15 mouse cellular contexts compared by ENCODE assay signal in the genomic region with DNA sequence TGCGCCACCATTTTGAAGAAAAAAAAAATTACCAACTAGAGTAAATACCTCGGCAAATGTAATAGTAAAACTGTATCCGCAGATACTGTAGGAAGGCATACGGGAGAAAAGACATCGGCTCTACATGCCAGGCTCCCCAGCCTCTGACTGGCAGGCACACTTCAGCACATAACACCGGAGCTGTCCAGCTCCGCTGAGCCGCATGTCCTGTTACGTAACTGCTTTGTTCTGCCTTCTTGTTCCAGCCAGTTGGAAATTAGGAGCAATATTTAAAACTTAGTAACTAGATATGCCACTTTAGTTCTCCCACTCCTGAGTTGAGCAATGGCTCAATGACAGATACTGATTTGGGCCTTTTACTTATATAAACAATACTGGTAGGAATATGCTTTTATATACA.
"Had no signal": no experiment of that assay in that cellular context is flagged by ENCODE, and none has a peak within 500 bp of the region (broad histone marks: within the 10 kb centered on the region; RNA-seq: fewer than 3 reads in every experiment).

No protein-coding gene starts in this region.

- DNase-seq: kidney, adult 18-20 months; kidney, postnatal 10 days; kidney, postnatal 4 days; liver; liver, embryonic 13.5 days; liver, postnatal 0 days; right cerebral cortex, postnatal 14 days; thymus, postnatal 36 days had no signal

- H3K9me3 ChIP-seq: intestine, embryonic 15.5 days; liver, embryonic 13.5 days; midbrain, embryonic 12.5 days; stomach, embryonic 15.5 days had no signal

- H3K27me3 ChIP-seq: intestine, embryonic 15.5 days; limb, embryonic 12.5 days; liver, embryonic 13.5 days; midbrain, embryonic 12.5 days; stomach, embryonic 15.5 days had no signal

- H3K4me3 ChIP-seq: intestine, embryonic 15.5 days; layer of hippocampus, adult 2 months; limb, embryonic 12.5 days; liver, embryonic 13.5 days; midbrain, embryonic 12.5 days; stomach, embryonic 15.5 days had no signal

- H3K4me2 ChIP-seq: intestine, embryonic 15.5 days; limb, embryonic 12.5 days; liver, embryonic 13.5 days; midbrain, embryonic 12.5 days; stomach, embryonic 15.5 days had no signal

- ATAC-seq: intestine, embryonic 15.5 days; liver, postnatal 0 days; midbrain, embryonic 16.5 days had no signal

- H3K9ac ChIP-seq: intestine, embryonic 15.5 days; limb, embryonic 12.5 days; liver, embryonic 13.5 days; liver, postnatal 0 days; midbrain, embryonic 12.5 days; stomach, embryonic 15.5 days had no signal

- H3K36me3 ChIP-seq: intestine, embryonic 15.5 days; liver, embryonic 13.5 days; stomach, embryonic 15.5 days had no signal

- H3K4me1 ChIP-seq: intestine, embryonic 15.5 days; limb, embryonic 12.5 days; midbrain, embryonic 12.5 days; stomach, embryonic 15.5 days had no signal

- H3K27ac ChIP-seq: intestine, embryonic 15.5 days; layer of hippocampus, adult 2 months; limb, embryonic 12.5 days; liver, embryonic 13.5 days; macrophage; midbrain, embryonic 12.5 days; stomach, embryonic 15.5 days had no signal
